Mouse (Mus musculus): Measurements from ENCODE around the gene Gmfg. TPM values are rescaled to one million over a fixed set of nuclear protein-coding genes. Genes with fewer than 3 reads are reported as not detected.
A peak's percentile ranks its signal among the peaks of the same experiment; 100 is the strongest.

Gene Gmfg
- total RNA-seq, 2 experiments from 2014 or later = 8.0 to 9.5 TPM

DNA sequence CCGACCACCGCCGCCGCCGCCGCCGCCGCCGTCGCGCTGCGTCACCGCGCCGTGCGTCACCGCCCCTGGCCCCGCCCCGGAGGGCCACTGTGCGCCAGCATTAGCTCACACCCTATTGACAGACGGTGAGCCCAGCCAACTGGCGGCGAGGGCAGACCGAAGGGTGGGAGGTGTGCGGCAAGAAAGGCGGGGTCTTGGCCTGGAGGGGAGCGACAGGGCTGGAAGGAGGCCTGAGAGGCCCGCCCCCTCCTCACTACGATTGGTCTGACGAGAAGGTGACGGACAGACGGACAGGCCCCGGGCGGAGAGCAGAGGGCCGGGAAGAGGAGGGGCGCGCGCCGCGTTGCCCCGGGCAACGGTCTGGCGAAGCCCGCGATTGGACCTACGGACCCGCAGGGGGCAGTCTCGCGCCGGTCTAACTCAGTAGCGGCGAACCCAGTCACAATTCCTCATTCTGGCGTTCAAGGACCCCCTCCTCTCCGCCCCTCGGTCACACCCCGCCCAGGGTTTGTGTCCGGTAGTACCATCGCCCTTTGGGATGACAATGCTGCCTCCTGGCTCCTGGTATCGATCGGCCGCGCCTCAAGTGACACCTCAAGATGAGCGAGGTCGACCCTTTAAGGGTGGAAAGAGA is 859 bp upstream of the Gmfg start:
- DNase-seq (ENCODE audit: low spot score in 2 of 2) = peak; percentile 97 to 98

DNA sequence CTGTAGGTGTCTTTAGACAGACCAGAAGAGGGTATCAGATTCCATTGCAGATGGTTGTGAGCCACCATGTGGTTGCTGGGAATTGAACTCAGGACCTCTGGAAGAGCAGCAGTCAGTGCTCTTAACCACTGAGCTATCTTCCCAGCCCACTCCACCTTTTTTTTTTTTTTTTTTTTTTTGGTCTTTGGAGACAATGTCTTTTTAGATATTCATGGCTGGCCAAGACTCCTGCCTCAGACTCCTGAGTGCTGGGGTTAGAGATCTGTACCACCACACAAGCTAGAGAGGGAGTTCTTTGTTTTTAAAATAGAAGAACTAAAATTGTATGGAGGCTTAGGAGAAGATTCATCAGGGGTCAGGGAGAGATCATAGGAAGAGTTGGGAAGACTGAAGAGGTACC is 717 bp downstream of the Gmfg start:
- DNase-seq (ENCODE audit: low spot score in 2 of 2) = no peak

DNA sequence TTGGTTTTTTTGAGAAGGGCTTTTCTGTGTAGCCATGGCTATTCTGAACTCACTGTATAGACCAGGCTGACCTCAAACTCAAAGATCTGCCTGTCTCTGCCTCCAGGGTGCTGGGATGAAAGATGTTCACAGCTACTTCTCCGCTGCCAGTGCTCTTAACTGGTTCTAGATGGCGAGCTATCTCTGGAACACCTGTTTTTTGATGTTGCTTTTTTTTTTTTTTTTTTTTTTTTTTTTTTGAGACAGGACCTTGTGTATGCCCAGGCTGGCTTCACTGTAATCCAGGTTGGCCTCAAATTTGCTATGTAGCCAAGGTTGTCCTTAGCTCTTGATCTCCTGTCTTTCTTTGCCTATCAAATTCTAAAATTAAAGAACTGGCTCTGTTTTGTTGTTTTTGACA is 1.5 kb downstream of the Gmfg start:
- DNase-seq (ENCODE audit: low spot score in 2 of 2) = no peak

DNA sequence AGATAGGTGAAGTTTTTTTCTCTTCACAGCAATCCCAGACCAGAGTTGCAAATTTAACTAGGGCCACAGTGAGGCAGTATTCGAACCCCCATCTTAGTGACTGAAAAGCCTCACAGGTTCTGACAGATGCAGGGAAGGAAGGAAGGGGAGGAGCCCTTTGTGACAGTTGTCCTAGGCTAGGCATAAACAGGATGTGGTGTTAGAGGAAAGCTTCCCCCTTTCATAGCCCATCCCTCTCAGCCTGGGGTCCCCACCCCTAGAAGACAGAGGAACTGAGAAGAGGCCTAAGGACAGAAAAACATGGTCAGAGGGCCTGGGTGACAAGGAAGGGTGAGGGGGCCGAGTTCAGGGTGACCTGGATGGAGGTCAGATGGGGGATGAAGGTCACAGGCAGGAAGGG is 3.5 kb downstream of the Gmfg start:
- no peak for DNase-seq (ENCODE audit: low spot score in 2 of 2)

DNA sequence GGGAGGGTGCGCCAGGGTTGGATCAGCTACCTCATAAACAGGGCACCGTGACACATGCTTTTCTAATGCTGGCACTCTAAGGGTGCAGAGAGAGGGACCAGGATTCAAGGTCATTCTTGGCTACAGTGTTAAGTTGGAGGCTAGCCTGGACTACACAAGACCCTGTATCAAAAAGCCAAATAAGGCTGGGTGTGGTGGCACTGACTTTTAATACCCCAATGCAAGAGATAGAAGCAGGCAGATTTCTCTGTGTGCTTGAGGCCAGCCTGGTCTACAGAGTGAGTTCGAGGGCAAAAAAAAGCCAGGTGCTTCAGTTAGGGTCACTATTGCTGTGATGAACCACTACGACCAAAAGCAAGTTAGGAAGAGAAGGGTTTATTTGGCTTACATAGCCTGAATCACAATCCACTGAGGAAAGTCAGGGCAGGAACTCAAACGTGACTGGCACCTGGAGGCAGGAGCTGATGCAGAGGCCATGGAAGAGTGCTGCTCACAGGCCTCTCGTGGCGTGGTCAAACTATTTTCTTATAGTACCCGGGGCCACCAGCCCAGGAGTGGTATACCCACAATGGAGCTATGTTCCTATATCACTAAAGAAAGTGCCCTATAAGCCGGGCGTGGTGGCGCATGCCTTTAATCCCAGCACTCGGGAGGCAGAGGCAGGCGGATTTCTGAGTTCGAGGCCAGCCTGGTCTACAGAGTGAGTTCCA is 4.7 kb downstream of the Gmfg start:
- DNase-seq (ENCODE audit: low spot score in 2 of 2) = no peak

DNA sequence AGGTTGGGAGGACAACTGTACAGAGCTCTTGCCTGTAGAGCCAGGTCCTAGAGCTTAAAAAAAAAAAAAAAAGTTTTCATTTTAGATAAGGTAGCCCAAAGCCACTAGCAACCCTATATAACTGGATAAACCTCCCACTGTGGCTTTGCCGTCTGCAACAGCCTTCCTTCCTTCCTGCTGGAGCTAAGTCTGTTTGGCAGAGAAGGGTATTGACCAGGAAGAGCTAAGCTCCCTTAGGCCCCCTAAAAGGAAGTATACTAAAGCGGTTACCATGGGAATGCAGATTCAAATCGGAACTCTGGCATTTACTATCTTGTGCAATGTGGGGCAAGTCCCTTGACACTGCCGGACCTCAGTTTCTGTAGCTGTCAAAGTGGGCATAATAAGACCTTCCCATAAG is 5.4 kb downstream of the Gmfg start:
- DNase-seq (ENCODE audit: low spot score in 2 of 2) = no peak

DNA sequence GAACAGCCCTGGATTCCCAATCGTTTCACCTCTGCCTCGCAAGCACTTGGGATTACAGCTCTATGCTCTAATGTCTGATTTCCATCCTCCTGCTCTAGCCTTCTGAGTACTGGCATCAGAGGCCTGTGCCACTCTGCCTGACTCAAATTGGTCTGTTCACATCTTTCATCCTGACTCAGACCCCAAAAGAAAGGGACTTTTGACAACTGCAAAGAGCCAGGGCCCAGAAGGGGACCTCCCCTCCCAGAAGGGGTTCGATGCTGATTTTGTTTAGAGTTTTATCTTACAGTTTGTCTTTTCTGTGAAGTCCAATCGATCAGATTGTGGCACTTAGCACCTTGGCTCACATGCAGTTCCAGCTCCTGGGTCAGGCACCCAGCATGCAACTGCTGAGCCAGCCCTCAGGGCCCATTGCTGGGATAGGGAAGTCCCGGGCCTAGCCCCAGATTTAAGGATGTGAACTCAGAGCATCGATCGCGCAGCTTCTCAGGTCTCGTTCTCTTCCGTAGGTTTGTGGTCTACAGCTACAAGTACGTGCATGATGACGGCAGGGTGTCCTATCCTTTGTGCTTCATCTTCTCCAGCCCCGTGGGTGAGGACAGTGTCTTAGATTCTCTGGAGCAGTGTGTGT is 7.2 kb downstream of the Gmfg start:
- no peak for DNase-seq (ENCODE audit: low spot score in 2 of 2)

DNA sequence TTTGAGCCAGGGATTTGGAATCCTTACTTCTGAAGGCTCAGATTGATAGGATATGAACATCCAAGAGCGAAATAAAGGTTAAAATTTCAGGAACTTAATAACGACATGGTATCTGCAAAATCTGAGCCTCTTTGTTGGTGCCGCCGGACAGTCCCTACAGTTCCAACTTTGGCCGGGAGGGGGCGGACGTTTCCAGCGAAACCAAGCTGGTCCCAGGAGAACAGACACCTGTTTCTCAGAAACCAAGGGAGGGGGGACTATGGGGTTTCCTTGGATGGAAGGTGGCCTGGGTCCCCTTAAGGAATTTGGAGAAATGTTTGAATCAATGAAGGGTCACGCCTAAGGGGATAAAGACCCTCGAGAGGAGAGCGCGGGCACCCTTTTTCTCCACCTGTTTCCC is 9.2 kb downstream of the Gmfg start:
- DNase-seq (ENCODE audit: low spot score in 2 of 2) = peak; percentile 89 to 92

DNA sequence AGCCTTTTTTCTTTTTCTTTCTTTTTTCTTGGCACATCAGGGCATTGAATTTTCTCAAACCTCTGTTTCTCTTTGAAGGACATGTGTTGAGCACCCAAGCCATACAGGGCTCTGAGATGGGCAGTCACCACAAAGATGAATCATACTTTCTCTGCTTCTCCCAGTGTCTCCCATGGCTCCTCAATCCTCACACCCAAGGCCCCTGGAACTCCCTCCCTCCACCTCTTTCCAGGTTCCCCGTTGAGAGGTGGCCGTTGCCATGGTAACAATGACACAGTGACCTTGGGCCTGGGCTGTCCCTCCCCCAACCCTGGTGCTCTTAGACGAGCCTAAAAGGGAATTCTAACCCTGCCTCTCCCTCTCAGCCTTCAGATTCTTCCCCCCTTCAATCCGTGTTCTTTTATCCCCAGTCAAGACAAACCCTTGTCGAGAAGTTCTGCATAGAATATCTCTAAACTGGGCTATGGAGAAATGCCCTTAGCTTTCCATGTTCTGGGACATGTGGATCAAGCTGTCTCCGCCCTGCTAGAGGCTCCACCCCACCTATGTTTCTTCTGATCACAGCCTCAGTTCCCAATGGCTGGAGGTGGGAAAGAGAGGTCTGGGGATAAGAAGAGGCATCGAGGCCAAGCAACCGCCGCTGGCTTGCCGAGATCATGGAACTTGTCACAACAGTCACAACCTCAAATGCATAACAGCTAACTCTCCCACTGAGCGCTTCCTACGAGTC is 10.0 kb downstream of the Gmfg start:
- peak in 1 of 2 experiments; percentile 33 for DNase-seq (ENCODE audit: low spot score in 2 of 2)

DNA sequence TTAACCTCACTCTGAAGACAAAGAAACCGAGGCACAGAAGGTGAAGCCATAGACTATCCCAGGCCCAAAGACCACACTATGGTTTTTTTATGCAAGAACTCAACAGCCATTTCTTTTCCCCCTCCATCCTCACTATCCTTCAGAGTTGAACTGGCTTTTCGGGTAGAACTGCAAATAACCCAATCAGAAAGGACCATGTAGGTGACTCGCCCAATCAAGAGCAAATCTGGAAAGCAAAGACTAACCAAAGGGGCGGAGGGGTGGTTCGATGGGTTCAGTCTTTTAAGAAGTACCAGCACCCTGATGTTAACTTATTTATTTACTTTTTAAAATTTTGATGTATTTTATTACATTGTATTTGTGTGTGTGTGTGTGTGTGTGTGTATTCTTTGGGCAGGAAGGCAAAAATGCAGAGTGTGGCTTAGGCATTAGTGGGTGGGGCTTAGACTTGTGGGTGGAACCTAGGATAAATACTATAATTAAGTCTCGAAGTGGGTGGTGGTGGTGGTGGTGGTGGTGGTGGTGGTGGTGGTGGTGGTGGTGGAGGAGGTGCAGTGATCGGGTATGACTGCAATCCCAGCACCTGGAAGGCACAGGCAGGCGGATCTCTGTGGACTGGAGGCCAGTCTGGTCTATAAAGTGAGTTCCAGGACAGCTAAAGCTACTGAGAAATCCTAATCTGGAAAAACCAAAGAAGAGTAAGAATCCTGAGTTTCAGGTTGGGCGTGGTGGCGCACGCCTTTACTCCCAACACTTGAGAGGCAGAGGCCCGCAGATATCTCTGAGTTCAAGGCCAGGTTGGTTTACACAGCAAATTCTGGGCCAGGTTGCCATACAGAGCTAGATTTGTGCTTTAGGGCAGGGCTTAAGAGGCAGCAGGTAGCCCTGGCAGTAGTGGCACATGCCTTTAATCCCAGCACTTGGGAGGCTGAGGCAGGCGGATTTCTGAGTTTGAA is 10.9 kb downstream of the Gmfg start:
- no peak for DNase-seq (ENCODE audit: low spot score in 2 of 2)

DNA sequence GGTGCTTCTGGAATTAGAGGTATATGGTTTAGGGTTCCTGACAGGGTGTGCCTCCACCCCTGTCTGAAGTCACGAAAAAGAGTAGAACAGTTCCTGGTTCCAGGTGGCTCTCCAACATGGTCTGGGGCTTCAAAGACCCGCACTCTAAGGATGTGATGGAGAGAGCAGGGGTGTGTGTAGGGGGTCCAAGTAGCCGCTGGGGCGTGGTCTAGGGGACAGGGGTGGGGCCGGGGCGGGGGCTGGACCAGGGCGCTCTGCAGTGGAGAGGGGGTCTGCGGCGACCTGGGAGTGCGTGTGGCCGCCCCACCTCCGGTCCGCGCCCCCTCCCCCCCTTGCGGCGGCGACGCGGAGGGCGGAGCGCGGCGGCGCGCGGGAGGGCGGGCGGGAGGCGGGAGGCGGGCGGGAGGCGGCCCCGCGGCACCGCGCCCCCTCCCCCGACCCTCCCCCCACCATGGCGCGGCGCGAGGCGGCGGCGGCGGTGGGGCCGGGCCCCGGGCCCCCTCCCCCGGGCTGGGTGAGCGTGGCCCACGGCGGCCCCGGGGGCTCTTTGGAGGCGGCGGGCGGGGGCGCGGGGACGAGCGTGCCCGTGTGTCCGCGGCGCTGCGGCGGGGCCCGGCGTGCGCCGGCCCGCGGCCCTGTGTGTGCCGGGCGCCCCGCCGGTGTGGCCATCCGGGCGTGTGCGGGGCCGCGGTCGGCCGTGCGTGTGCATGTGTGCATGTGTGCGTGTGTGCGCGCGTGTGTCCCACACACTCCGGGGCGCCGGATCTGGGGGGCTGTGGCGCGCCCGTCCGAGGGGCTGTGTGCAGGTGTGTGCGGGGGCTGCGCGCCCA is 14.5 kb downstream of the Gmfg start, which contains the start of gene Lrfn1:
TSS of gene Lrfn1 (plus strand) at position 450 of the 830 bp plus-strand sequence.
- DNase-seq (ENCODE audit: low spot score in 2 of 2) = no peak

DNA sequence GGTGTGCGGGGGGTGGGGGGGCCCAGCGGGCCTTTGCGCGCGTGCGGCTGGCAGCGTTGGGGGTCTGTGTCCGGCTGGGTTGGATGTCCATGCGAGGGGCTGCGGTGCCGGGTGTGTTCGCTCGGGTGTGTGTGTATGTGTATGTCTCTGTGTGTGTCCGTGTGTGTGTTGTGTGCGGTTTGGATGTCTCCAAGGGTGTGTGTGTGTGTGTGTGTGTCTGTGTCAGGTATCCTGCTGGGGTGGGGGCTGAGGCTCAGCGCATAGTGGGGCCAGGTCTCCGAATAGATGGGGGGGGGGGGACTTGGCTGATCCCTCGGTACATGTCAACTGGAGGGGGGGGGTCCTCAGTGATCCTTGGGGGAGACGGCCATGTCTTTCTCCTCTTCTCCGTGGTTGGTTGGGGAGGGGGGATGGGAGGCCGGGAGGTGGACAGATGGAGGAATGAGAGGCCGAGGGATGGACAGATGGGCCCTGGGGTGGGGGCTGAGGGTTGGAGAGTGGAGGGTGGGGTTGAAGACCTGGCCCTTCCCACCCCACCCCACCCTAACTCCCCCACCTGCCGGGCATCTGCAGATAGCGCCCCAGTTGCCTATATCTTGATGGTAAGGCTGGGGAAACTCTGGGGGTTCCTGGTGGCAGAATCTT is 15.2 kb downstream of the Gmfg start:
- no peak for DNase-seq (ENCODE audit: low spot score in 2 of 2)

DNA sequence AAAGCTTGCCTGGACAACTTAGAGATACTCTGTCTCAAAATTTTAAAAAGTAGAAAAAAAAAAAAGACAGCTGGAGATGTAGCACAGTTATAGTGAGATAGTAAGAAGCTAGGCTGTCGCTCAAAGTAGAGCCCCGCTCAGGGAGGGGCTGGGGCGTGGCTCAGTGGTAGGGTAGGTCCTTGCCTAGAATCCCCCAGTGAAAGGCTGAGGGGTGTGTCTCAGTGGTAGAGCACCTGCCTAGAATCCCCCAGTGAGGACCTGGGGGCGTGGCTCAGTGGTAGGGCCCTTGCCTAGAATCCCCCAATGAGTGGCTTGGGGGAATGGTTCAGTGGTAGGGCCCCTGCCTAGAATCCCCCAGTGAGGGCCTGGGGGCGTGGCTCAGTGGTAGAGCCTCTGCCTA is 23.1 kb downstream of the Gmfg start:
- no peak for DNase-seq (ENCODE audit: low spot score in 2 of 2)

DNA sequence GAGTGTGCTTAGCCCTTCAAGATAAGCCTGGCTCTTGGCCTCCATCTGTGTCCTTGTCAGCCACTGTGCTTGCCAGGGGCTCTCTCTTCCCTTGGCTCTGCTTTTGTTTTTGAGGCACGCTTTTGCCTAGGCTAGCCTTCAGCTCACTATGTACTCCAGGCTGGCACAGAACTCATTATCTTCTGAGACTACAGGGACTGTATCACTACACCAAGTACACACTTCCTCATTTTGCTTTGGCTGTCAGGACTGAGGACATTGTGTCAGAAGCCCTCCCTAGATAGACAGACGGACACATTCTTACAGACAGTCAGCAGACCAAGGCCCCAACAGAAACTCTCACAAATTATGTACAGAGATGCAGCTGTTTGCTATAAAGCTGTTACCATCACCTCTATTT is 25.5 kb downstream of the Gmfg start:
- no peak for DNase-seq (ENCODE audit: low spot score in 2 of 2)

DNA sequence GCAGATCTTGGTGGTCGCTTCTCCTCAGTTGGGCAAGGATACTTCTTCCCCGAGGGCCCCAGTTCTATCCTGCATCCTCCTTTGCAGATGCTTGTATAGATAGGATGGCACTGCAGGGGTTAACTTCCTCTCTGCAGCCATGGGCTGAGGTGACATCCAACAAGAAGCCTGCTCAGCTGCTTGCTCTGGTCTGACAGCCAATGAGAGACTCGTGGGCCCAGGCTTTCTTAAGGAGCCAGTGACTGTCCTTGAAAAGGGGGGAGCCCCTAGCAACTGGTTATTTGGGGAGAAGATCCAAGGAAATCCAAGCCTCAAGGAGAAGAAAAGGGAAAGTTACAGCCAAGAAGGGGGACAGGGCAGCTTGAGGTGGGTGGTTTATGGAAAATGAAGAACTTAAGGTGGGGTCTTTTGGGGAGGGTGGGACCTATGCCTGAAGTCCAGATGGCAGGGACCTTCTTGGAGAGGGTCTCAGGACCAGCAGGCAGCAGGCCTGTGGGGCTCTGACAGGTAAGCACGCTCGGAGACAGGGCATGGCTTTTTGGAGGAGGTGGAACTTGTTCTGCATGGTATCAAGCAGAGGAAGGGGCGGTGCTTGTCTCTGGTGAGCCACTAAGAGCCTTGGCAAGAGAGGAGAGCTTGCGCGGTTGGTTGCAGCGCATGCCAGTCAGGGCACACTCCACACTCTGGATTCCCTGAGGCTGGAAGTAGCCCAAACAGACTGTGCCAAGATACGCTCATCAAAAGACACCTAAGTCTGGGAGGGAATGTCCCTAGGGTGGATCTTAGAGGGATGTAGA is 27.4 kb downstream of the Gmfg start:
- DNase-seq (ENCODE audit: low spot score in 2 of 2) = peak; percentile 35 to 41

DNA sequence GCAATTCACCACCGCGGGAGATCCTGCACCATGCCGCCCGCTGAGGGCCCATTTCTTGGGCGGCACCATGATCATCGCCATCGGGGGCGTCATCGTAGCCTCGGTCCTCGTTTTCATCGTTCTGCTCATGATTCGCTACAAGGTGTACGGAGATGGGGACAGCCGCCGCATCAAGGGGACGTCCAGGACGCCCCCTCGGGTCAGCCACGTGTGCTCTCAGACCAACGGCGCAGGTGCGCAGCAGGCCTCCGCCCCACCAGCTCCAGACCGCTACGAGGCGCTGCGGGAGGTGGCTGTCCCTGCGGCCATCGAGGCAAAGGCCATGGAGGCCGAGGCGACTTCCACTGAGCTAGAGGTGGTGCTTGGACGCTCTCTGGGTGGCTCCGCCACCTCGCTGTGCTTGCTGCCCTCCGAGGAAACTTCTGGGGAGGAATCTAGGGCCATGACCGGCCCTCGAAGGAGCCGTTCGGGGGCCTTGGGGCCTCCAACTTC is 29.5 kb downstream of the Gmfg start:
- DNase-seq (ENCODE audit: low spot score in 2 of 2) = no peak

DNA sequence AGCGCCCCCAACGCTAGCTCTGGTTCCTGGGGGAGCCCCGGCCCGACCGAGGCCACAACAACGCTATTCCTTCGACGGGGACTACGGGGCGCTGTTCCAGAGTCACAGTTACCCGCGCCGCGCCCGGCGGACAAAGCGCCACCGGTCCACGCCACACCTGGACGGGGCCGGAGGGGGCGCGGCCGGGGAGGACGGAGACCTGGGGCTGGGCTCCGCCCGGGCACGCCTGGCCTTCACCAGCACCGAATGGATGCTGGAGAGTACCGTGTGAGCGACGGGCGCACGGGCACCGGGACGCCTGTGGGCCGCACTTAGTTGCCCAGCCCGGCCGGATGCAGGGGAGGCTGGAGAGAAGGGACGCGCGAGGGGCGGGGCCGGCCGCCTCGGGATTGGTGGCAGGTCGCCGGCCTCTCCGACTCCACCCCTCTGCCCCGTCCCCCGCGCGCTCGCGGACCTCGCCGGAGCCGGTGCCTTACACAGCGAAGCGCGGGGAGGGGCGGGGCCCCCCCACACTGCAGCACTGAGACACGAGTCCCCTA is 30.0 kb downstream of the Gmfg start:
- DNase-seq (ENCODE audit: low spot score in 2 of 2) = peak; percentile 60 to 66

DNA sequence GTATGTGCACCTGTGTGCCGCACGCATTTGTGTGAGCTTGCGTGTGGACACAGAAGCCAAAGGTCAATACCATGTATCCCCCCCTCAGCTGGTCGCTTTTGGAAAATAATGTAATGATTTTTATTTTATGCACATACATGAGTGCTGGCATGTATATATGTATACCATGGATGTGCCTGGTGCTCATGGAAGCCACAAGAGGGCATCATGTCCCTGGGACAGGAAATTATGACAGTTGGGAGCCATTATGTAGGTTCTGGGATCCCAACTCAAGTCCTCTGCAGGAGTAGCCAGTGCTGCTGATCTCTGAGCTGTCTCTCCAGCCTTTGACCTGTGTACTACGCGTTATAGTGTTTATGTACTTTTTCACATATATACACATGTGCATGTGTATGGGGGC is 38.9 kb downstream of the Gmfg start:
- no peak for DNase-seq (ENCODE audit: low spot score in 2 of 2)
